Mouse (Mus musculus) 416B (cell line): ENCODE measurements at regions not wholly inside any gene's neighbourhood (a gene's known extent, or its start where the extent isn't known, plus 50 kb on each side); places are given as distances from the start of the nearest gene placed in this dataset.

Experiments
- DNase-seq: peaks from one replicate; pipeline ENCODE4 v3.0.0; 2011; ENCODE audit warnings: low read depth

DNA sequence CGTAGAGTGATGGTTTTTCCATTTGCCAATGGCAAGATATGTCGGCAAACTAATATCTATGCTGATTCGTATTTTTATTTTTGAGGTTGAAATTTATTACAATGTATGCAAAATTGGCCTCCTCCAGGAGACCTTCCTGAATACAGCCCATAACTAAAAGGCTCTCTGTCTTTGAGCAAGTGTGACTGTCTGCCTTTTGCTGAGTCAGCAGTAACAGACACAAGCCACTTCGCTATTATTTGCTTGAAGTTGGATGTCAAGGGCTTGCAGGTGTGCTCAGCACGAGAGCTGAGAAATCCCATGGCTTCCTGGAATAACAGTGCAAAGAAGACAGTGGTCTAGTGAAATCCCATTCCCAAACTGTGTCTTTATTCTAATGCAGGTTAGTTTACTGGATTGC is 56.9 kb downstream of the Dmrt2 start:
- DNase-seq, result no peak

GRCm38 (mm10) chr19:25729633-25730032 is 57.4 kb downstream of the Dmrt2 start:
- no peak for DNase-seq

- DNase-seq, result no peak
These were observed 106.2 kb downstream of the Dmrt2 start for GRCm38 (mm10) chr19:25778455-25778854.

- no peak for DNase-seq
These were observed 107.1 kb downstream of the Dmrt2 start for GRCm38 (mm10) chr19:25779356-25779755.

DNA sequence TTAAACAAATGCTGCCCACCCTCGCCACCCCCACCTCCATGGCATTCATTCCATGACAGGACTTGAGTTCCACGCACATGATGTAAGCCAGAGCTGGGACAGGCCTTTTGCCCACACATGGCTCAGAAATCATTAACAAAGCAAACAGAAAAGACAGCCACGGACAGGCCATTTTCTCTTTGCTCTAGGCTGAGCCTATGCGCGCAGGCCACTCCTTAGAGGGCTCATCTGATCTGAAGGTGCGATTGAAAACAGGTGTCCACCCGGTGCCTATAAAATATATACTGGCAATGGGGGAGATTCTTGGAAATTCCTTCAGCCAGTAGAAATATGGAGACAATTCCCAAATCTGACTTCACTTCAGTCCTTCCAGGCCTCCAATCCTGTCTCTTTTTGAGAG is 109.1 kb downstream of the Dmrt2 start:
- no peak for DNase-seq

DNA sequence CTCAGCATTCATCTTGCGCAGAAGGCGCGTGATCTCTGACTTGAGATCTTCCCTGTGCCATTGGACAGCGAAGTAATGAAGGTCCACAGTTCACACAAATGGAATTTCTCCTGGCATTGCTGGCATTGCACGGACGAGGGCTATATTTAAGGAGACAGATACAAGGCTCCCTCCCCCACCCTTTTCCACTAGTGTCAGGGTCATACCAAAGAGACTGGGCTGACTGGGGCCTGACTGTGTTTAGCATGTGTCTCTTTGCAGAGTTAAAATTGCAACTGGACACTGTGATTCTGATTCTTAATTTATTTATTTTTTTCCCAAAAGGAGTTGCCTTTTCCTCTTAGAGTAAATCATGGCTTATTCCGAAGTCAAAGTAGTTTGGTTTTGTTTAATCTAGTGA is 130.5 kb downstream of the Dmrt2 start:
- no peak for DNase-seq

- no peak for DNase-seq
These were observed 133.1 kb downstream of the Dmrt2 start for GRCm38 (mm10) chr19:25805351-25805750.

- no peak for DNase-seq
These were observed 141.4 kb downstream of the Dmrt2 start for GRCm38 (mm10) chr19:25813651-25814050.

DNA sequence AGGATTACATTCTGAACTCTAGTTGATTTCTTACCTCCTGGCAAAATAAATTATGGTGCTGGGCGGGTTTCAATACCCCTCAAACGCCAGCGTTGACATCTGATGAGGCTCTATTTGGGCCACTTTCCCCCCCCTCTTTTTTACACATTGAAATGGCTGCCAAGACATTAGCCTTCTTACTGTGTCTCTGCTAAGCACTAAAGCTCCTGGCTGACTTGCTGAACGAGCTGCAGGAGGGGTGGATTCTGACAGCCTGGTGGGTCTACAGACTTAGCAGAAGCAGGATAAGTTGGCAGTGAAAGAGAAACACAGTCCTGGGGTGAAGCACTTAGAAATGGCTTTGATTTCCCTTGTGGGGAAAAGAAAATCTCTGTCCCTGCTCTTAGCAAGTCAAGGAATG is 172.9 kb downstream of the Dmrt2 start:
- DNase-seq, result no peak

- DNase-seq, result no peak
These were observed 184.1 kb downstream of the Dmrt2 start for GRCm38 (mm10) chr19:25856344-25856743.

GRCm38 (mm10) chr19:25863312-25863711 is 191.1 kb downstream of the Dmrt2 start:
- no peak for DNase-seq

DNA sequence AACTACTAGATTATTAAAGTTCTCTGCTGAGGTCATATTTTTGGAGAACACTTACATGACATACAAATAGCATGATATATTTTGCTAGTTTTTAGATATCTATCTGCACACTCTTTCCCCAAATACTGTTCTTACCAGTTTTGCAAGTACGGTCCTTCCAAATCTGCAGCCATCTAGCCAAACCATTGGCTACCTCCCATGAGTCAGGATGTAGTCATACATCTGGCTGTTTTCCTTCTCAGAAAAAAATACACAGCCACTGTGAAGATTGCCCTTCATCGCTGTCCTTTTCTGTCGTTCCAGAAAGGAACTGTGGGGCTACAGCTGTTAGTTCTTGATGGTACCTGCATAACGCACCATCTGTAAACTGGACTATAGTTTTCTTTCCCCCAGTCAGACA is 234.5 kb downstream of the Dmrt2 start:
- no peak for DNase-seq

- DNase-seq, result no peak
These were observed 249.8 kb downstream of the Dmrt2 start for GRCm38 (mm10) chr19:25922052-25922451.

DNA sequence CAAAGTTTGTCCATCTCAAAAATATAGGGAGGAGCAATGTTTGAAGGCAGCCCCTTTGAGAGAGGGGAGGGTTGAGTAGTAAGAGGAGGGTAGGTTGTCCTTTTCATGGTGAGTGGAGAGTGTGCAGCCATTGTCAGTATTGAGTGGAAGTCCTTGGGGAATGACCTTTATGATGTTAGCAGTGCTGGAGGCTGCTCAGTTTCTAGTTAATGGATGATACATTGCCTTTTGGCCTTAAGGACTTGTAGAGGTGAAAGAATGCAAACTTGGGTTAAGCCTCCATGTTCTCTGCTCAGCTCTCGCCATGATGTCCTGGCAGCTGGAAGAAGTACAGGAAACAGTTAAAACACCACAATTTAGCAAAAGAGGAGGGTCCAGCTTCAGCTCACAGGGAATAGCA is 250.6 kb downstream of the Dmrt2 start:
- DNase-seq, result no peak

GRCm38 (mm10) chr19:25923727-25924384 is 251.6 kb downstream of the Dmrt2 start:
- no peak for DNase-seq

- no peak for DNase-seq
These were observed 252.2 kb downstream of the Dmrt2 start for GRCm38 (mm10) chr19:25924385-25924769.

DNA sequence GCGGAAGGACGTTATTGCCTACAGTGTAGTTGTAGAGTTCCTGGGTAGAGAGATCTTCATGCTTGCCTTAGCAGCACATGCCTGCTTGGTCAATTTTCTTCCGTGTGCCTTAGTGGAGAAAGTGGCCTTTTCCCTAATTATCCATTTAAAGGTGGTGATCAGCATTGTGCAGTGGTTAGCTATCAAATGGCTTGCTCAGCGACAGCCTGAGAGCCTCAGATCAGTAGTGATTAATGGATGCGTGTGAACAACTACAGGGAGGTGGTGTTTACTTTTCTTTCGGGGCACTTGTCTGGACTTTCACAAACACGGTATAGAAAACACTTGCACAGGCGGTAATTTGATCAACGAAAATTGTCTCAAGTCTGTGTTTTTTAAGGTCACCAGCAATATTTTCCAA is 255.0 kb downstream of the Dmrt2 start:
- DNase-seq, result no peak

- no peak for DNase-seq
These were observed 265.1 kb downstream of the Dmrt2 start for GRCm38 (mm10) chr19:25937343-25937742.

GRCm38 (mm10) chr19:25971210-25971609 is 299.0 kb downstream of the Dmrt2 start:
- no peak for DNase-seq

GRCm38 (mm10) chr19:25975202-25975601 is 303.0 kb downstream of the Dmrt2 start:
- no peak for DNase-seq

DNA sequence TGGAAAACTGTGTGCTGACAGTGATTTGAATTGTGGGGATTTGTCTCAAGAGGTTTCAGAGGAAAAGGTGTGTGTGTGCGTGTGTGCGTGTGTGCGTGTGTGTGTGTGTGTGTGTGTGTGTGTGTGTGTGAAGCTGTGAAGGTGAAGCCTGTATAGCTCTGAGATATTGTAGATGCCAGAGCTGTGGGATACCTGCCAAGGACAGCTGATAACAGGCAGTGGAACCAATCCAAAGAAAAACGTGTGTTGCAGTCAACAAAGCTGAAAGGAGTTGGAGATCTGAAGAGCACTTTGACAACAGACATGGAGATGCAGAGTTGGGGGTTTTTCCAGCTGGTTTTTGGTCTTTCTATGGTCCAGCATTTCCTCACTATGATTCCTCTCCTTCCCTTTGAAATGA is 308.1 kb downstream of the Dmrt2 start:
- DNase-seq, result no peak

- no peak for DNase-seq
These were observed 342.5 kb downstream of the Dmrt2 start for GRCm38 (mm10) chr19:26014620-26015180.

DNA sequence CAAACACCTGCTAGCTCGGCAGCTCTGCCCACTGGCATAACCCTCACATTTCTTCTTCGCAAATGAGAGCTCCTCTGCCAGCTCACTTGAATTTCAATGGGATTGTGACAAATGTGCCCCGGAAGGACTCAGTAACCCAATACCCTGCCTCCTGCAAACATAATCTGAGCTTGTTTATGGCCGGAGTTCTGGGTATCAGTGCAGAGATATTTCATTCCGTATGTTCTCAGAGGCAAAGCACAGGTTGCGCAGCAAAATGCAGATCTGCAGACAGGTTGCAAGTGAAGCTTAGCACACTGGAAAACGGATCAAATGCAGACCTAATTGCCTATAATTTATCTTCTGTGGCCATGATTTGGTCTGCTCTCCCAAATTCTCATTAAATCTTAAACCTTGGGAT is 348.9 kb downstream of the Dmrt2 start:
- DNase-seq, result no peak

DNA sequence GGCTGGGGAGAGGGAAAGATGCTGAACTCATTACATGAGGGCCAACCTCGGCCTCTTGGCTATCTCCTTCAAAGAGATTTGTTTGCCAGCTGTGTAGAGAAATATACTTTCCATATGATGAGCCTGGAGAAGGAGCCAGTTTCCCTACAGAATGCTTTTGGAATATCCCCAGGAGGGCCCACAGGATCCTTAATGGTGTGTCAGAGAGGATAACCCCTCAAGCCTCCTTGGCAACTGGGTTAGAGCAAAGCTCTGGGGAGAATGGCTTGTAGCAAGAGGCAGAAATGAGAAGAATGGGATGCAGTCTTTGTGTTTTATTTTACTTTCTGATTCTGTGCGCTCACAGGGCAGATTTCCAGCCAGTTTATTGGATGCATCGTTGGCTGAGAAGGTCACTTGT is 353.9 kb downstream of the Dmrt2 start:
- no peak for DNase-seq
